In the genomic region with DNA sequence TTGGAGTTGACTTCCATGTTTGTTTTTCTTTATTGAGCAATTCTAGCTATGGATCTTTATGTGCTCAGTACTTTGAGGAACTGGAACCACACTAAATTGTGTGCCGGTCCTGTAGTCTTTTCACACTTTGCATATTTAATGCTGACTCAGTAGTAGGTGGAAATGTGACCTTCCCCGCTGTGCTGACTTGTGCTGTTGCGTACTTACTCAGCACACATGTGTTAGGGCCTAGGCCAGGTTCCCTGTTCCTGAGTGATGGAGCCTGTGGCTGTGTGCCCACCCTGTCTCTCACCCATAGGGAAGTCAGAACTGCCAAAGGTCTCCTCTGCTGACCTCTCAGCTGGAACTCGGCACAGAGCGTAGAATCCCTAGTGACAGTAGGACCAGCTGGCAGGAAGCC, we compare ENCODE assay signal across 19 mouse cellular contexts. TPM values are rescaled to one million over a fixed set of nuclear protein-coding genes. Genes with fewer than 3 reads are reported as not detected.
DNase-seq lines count a peak whose midpoint lies in the region; ATAC-seq and TF ChIP-seq lines count a peak whose summit lies in the region.
"Had no signal": no experiment of that assay in that cellular context is flagged by ENCODE, and none has a peak within 500 bp of the region (broad histone marks: within the 10 kb centered on the region; RNA-seq: fewer than 3 reads in every experiment).

No protein-coding gene starts in this region.

- H3K4me2 ChIP-seq in CH12.LX (ENCODE audit: insufficient read depth, low read depth, poor library complexity, severe bottlenecking), result no peak overlapping the region
- H3K4me2 ChIP-seq: heart, embryonic 12.5 days; kidney, embryonic 15.5 days; stomach, embryonic 15.5 days had no signal

- peak; percentile 22 for DNase-seq in kidney, adult 2 months
- DNase-seq in kidney, adult 18-20 months, result no peak
- DNase-seq in CH12.LX (ENCODE audit: extremely low read depth), result peak; percentile 70
- peak; percentile 40 for DNase-seq in gastrocnemius, postnatal 14 days
- no peak for DNase-seq in right cerebral cortex, postnatal 14 days
- DNase-seq in cerebellum, adult 2 months, result no peak
- DNase-seq: adrenal gland, postnatal 36 days; cerebellum, adult 9-11 months; heart, postnatal 36 days; lung, adult 18-20 months; right cerebral cortex, adult 18-20 months; spleen, adult 18-20 months had no signal

- H3K9ac ChIP-seq in CH12.LX (ENCODE audit: insufficient read depth, low read depth), result no peak overlapping the region
- H3K9ac ChIP-seq: heart, embryonic 12.5 days; kidney, embryonic 15.5 days; stomach, embryonic 15.5 days had no signal

- no peak overlapping the region for H3K27ac ChIP-seq in kidney, adult 2 months (ENCODE audit: insufficient read depth, low read depth, low read length)
- peak overlapping the region; percentile 81 for H3K27ac ChIP-seq in CH12.LX (ENCODE audit: insufficient read depth, low read depth)
- H3K27ac ChIP-seq in cerebellum, adult 2 months (ENCODE audit: insufficient read depth, low read length), result no peak overlapping the region
- H3K27ac ChIP-seq: kidney, embryonic 15.5 days; limb, embryonic 10.5 days; stomach, embryonic 15.5 days had no signal

- dilution Hi-C loops in CH12.LX (cut with MboI; ENCODE audit: extremely low pct_ligation_motif_present, extremely low pct_unique_long_range_greater_than_20kb, low sequenced_read_pairs), result no loop called here

- TF ChIP-seq POLR2A in kidney, adult 2 months (IDR thresholded peaks at IDR 0.05; ENCODE audit: low read depth, low read length), result no peak
- TF ChIP-seq POLR2A in CH12.LX (IDR thresholded peaks at IDR 0.05; ENCODE audit: low read depth, low read length), result no peak
- no peak for TF ChIP-seq POLR2A in cerebellum, adult 2 months (IDR thresholded peaks at IDR 0.05; ENCODE audit: borderline replicate concordance, insufficient read depth, low read length)

- no peaks in the 10 kb centered on the region for H3K27me3 ChIP-seq in kidney, adult 2 months (replicated peaks; ENCODE audit: control insufficient read depth, insufficient read depth, low read length)
- H3K27me3 ChIP-seq in CH12.LX (replicated peaks), result no peaks in the 10 kb centered on the region
- no peaks in the 10 kb centered on the region for H3K27me3 ChIP-seq in cerebellum, adult 2 months (ENCODE audit: control insufficient read depth, insufficient read depth, low read length)
- H3K27me3 ChIP-seq: heart, embryonic 12.5 days; kidney, embryonic 15.5 days; stomach, embryonic 15.5 days had no signal

- ATAC-seq in megakaryocyte, adult 5-6 weeks (ENCODE audit: poor library complexity, severe bottlenecking), result peak; percentile 82
- ATAC-seq: forebrain, embryonic 16.5 days; midbrain, embryonic 16.5 days had no signal

- no peak for TF ChIP-seq RAD21 in CH12.LX (IDR thresholded peaks at IDR 0.05; ENCODE audit: low read depth, low read length)

- no peaks in the 10 kb centered on the region for H3K9me3 ChIP-seq in CH12.LX (replicated peaks; ENCODE audit: low read length)
- H3K9me3 ChIP-seq: heart, embryonic 12.5 days; kidney, embryonic 15.5 days; limb, embryonic 10.5 days; stomach, embryonic 15.5 days had no signal

- intact Hi-C loops in gastrocnemius, postnatal 14 days (cut with DNase I; ENCODE audit: low total_unique reads), result no loop called here

- no peak for TF ChIP-seq CTCF in kidney, adult 2 months (conservative IDR thresholded peaks at IDR 0.05; ENCODE audit: insufficient read depth, insufficient read length, low read depth, low read length)
- TF ChIP-seq CTCF in CH12.LX (conservative IDR thresholded peaks at IDR 0.05 in 1 of 2, IDR thresholded peaks at IDR 0.05 in 1 of 2; ENCODE audit: low read depth in 2 of 2, low read length in 2 of 2), result no peak
- TF ChIP-seq CTCF in cerebellum, adult 2 months (IDR thresholded peaks at IDR 0.05; ENCODE audit: borderline replicate concordance, insufficient read depth, low read depth, low read length), result no peak

- TF ChIP-seq EP300 in CH12.LX (IDR thresholded peaks at IDR 0.05; ENCODE audit: low read length), result peak; percentile 62; the same call in 1 of the 2 replicates

- H3K4me3 ChIP-seq in kidney, adult 2 months (ENCODE audit: insufficient read depth, low read depth, low read length), result no peak overlapping the region
- H3K4me3 ChIP-seq in CH12.LX (replicated peaks in 1 of 3; ENCODE audit: low read depth in 2 of 3, low read length in 2 of 3, poor library complexity in 1 of 3), result no peak overlapping the region
- no peak overlapping the region for H3K4me3 ChIP-seq in cerebellum, adult 2 months (replicated peaks; ENCODE audit: insufficient read depth, low read depth, low read length)
- H3K4me3 ChIP-seq: heart, embryonic 12.5 days; kidney, embryonic 15.5 days; limb, embryonic 10.5 days; stomach, embryonic 15.5 days had no signal

- 64% methylated on average over 5 of the region's 5 CpGs for WGBS in kidney, adult 2 months
- WGBS in cerebellum, adult 2 months, result 60% methylated on average over 5 of the region's 5 CpGs

- H3K36me3 ChIP-seq in kidney, adult 2 months (ENCODE audit: control insufficient read depth, insufficient read depth, low read length), result peaks cover 16% of the 10 kb centered on the region
- peaks cover 77 to 94% of the 10 kb centered on the region in 2 experiments for H3K36me3 ChIP-seq in CH12.LX (replicated peaks in 1 of 2; ENCODE audit: control insufficient read depth in 1 of 2, insufficient read depth in 1 of 2, low read length in 1 of 2)

- peaks cover 13% of the 10 kb centered on the region for H3K79me2 ChIP-seq in CH12.LX (replicated peaks; ENCODE audit: control insufficient read depth, extremely low read depth, insufficient read depth, poor library complexity, severe bottlenecking)

- peaks cover 3% of the 10 kb centered on the region; the same call in 1 of the 2 replicates for H3K4me1 ChIP-seq in kidney, adult 2 months (ENCODE audit: control insufficient read depth, insufficient read depth, low read length)
- peaks cover 9 to 45% of the 10 kb centered on the region in 2 experiments for H3K4me1 ChIP-seq in CH12.LX (ENCODE audit: control insufficient read depth in 1 of 2, insufficient read depth in 2 of 2)
- H3K4me1 ChIP-seq in cerebellum, adult 2 months (ENCODE audit: control insufficient read depth, insufficient read depth, low read length), result peaks cover 12% of the 10 kb centered on the region; the same call in 1 of the 2 replicates

- in situ Hi-C loops in CH12.LX (cut with MboI; ENCODE audit: low pct_ligation_motif_present, low pct_unique_long_range_greater_than_20kb, low sequenced_read_pairs), result loop anchor here (25.0 kb wide), 1 partner anchor 1029 kb away; no protein-coding TSS in a partner anchor

TF ChIP-seq in CH12.LX, 34 proteins besides CTCF, POLR2A, EP300 and RAD21:
- TF ChIP-seq NELFE (IDR thresholded peaks at IDR 0.05; ENCODE audit: low read depth, low read length) (no peak), SIN3A (IDR thresholded peaks at IDR 0.05; ENCODE audit: low read length) (peak; percentile 64; the same call in 1 of the 2 replicates), NRF1 (IDR thresholded peaks at IDR 0.05; ENCODE audit: low read depth, low read length) (no peak), BHLHE40 (IDR thresholded peaks at IDR 0.05; ENCODE audit: low read depth, low read length) (peak; percentile 77), IRF4 (IDR thresholded peaks at IDR 0.05; ENCODE audit: low read depth, low read length) (peak; percentile 77), MYC (IDR thresholded peaks at IDR 0.05; ENCODE audit: low read depth, low read length) (peak; percentile 87), MXI1 (IDR thresholded peaks at IDR 0.05; ENCODE audit: low read depth, low read length) (peak; percentile 84), ETS1 (conservative IDR thresholded peaks at IDR 0.05; ENCODE audit: low read depth, low read length) (peak; percentile 66), USF1 (IDR thresholded peaks at IDR 0.05; ENCODE audit: low read depth, low read length) (no peak), MEF2A (IDR thresholded peaks at IDR 0.05; ENCODE audit: borderline replicate concordance, low read depth, low read length) (0 out of 2 replicates have a peak, but pooled peaks have one; percentile 23), HCFC1 (IDR thresholded peaks at IDR 0.05; ENCODE audit: low read depth, low read length) (0 out of 2 replicates have a peak, but pooled peaks have one; percentile 12), MAFK (IDR thresholded peaks at IDR 0.05; ENCODE audit: insufficient replicate concordance, low read length) (peak; percentile 99), JUN (IDR thresholded peaks at IDR 0.05; ENCODE audit: insufficient read depth, low read depth, low read length) (peak; percentile 7; the same call in 1 of the 2 replicates), MAX (IDR thresholded peaks at IDR 0.05; ENCODE audit: low read length) (peak; percentile 64; the same call in 1 of the 2 replicates), ZKSCAN1 (IDR thresholded peaks at IDR 0.05; ENCODE audit: borderline replicate concordance, low read depth, low read length) (no peak)

RNA-seq across cellular contexts. Expression of a gene that starts 6.0 kb away (rescaled TPM):
- 42.2 and 51.8 TPM in 2 replicates for polyA plus RNA-seq in kidney, adult 2 months (2012; rRNA removed)
- total RNA-seq in CH12.LX (2012; rRNA removed), result 244 and 326 TPM in 2 replicates
- total RNA-seq in CH12.LX (2014; rRNA removed), result 278 and 297 TPM in 2 replicates
- polyA plus RNA-seq in CH12.LX (2012; ENCODE audit: insufficient read length, low read depth), result 501 and 701 TPM in 2 replicates
- total RNA-seq in gastrocnemius, postnatal 14 days (2021), result 100 to 1,000 TPM; 177 to 181 TPM
- 151 and 157 TPM in 2 replicates for total RNA-seq in megakaryocyte, adult 5-6 weeks (2015)
- 154 and 189 TPM in 2 replicates for total RNA-seq in megakaryocyte, adult 5-6 weeks (2017)
- polyA plus RNA-seq in cerebellum, adult 2 months (2012; rRNA removed), result 163 and 177 TPM in 2 replicates

RNA-seq across cellular contexts. Expression of a gene that starts 43.5 kb away (rescaled TPM):
- 8.3 TPM in 2 replicates for polyA plus RNA-seq in kidney, adult 2 months (2012; rRNA removed)
- total RNA-seq in CH12.LX (2012; rRNA removed) (18.9 and 21.5 TPM in 2 replicates), CH12.LX (2014; rRNA removed) (24.9 and 25.6 TPM in 2 replicates)
- 23.6 and 29.2 TPM in 2 replicates for polyA plus RNA-seq in CH12.LX (2012; ENCODE audit: insufficient read length, low read depth)
- total RNA-seq in gastrocnemius, postnatal 14 days (2021), result 1 to 10 TPM; 7.7 to 9.7 TPM
- 3.3 and 8.2 TPM in 2 replicates for total RNA-seq in megakaryocyte, adult 5-6 weeks (2015)
- total RNA-seq in megakaryocyte, adult 5-6 weeks (2017), result 20.4 and 25.9 TPM in 2 replicates
- 14.8 and 16.9 TPM in 2 replicates for polyA plus RNA-seq in cerebellum, adult 2 months (2012; rRNA removed)

Comparison
In these comparisons a context has a peak if more than half of its experiments do, and no peak if none do; other contexts are left out.
1. DNase-seq: peak in kidney, adult 2 months (single experiment), CH12.LX (single experiment) and gastrocnemius, postnatal 14 days (single experiment); none in kidney, adult 18-20 months (single experiment), right cerebral cortex, postnatal 14 days (single experiment) and cerebellum, adult 2 months (0 of 2).